Mouse (Mus musculus) forelimb bud, embryonic 11.5 days (tissue): Measurements from ENCODE around the gene Mall.

Experiments used
- DNase-seq: peaks from one replicate; pipeline ENCODE4 v3.0.0-alpha.2; 2012; ENCODE audit warnings: low read depth, low spot score

The Mall gene

DNA sequence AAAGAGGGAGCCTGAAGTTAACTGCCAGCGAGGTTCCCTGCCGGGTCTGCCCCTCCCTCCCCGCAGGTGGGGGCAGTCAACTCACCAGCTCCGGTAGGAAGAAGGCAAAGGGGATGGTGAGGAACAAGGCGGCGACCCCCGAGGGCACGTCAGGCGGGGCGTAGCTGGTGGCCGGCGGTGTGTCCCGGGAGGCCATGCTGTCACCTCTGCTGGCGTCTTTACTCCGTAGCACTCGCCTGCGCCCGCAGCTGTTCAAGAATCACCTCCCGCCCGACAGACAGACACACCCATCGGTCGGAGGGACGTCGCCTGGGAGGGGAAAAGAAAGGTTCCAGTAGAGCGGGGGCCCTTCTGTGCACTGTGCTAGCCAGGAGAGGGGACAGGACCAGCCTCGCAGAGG lies at the start of gene Mall:
Gene Mall (minus strand): TSS at position 262 of the 400 bp plus-strand sequence.
- DNase-seq, result no peak

DNA sequence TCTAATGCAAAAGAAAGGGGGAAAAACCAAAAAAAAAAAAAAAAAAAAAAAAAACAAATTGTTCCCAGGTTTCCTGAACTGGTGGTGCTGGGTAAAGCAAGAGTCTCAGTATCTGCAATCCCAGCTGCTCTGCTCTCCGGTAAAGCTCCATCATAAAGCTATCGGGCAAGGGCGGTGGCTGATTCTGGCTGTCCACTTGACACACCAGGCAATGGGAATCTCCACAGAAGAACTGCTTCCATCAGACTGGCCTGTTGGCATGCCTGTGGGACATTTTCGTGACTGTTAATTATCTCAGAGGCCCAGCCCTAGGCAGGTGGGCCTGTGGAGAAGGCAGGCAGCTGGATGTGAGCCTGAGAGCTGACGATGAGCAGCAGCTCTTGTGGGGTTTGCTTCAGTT lies 48.7 kb upstream of the Mall start:
- no peak for DNase-seq

DNA sequence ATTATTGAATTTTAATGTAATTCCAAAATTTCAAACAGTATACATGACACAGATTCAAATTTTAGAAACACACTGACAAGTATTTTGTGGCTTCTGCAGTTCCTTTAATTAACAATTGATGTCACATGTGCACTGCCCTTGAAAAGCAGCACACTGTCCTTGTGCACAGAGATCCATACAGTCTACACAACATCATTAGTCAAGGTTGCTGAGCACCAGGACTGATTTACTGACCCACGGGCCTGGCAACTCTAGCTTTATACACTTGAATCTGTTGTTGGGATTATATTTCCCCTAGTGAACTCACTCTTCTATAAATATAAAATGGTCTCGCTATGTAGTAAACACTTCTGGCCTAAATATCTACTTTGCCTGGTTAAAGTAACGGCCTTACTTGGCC lies 45.3 kb upstream of the Mall start:
- no peak for DNase-seq

DNA sequence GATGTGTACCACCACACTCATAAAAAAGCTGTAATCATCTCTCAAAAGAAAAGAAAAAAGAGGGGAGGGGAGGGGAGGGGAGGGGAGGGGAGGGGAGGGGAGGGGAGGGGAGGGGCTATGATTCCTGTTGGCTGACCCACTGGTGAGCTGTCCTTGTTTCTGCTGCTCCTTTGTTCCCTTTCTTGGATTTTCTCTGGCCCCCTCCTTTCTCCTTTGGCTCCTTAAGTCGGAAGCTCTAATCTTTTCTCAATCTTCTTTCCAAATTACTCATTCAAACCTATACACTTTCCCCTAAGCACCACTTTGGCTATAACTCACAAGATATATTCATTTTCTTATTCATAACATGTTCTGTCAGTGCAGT lies 44.8 kb upstream of the Mall start:
- DNase-seq, result no peak

DNA sequence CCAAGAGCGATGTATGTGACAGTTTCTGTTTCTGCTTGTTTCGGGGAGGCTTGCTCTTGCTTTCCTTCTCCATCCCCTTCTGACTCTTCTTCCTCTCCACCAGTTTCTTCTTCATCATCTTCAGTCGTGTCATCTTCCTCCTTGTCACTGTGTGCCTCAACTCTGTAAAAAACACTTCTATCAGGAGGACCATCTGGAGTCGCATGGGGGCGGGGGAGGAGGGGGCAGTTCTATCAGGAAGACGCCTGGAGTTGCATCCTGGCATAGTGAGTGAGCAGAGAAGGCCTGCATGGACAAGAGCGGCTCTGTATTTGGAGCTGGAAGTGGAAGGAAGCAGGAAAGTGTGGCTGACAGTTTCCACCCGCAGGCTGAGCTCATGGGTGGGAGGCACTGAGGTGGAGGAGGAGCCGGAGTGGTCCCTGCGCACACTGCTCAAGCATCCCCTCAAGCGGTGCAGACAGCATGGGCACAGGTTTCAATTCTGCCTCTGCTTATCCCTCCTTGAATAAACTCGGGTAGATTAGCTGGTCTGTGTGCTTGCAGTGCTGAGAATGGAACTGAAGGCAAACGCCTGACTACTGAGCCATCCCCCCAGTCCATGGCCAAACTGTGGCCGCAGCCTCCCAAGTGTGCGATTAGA lies 44.3 kb upstream of the Mall start:
- DNase-seq, result no peak

DNA sequence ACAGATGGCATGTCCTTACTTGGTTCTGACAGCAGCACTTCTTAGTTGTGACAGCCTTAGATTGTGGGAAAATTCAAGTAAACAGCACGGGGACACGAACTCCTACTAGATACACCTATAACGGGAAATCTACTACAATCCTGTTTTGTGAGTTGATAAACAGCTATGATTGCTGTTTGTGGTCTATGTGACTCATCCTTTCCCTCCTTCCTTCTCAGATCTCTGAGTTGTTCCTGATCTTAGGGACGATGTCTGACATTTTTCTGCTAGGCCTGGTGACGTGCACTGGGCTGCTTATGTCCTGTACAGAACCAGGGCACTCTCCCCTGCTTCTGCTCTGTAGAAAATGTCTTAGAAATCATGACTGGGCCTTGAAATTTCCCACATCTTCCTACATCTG lies 31.9 kb upstream of the Mall start:
- DNase-seq, result no peak

DNA sequence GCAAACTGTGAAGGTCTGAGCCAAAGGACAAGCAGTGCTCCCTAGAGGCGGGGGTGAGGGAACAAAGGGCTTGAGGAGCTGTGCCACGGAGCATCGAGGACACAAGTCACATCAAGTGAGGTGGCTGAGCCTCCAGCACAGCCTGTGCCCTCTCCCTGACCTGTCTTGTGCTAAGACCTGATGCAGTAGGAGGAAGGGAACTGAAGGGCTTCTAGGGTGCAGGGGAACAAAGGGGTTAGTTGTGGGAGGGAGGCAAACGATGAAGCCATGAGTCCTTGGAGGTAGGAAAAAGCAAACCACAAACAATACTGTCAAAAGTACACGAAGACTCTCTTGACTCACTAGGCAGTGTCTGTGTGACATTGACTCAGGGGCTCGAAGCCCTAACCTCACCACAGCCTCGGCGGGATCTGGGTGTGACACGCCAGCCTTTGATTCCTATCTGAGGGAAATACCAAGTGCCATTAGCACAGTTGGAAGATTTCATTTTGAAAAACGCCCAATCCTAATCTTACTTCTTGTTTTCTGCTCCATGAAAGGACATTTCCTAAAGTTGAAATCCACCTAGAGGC lies 30.8 kb upstream of the Mall start:
- no peak for DNase-seq

DNA sequence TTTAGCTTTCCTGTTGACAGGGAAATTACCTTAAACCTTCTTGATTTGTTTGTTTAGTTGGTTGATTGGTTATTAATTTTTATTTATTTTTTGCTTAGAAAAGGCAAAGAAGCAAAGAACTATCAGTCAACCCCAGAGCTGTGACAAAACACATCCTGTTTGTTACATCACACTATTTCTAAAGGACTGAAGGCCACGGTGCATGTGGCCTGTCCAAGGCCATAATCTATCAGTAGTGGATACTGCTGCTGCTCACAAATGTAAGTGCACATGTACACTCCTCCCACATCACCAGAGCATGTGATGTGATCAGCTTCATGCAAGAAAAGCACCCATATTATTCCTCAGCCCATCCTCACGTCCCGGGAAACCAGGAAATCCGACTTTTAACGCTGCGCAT lies 30.3 kb upstream of the Mall start:
- no peak for DNase-seq

DNA sequence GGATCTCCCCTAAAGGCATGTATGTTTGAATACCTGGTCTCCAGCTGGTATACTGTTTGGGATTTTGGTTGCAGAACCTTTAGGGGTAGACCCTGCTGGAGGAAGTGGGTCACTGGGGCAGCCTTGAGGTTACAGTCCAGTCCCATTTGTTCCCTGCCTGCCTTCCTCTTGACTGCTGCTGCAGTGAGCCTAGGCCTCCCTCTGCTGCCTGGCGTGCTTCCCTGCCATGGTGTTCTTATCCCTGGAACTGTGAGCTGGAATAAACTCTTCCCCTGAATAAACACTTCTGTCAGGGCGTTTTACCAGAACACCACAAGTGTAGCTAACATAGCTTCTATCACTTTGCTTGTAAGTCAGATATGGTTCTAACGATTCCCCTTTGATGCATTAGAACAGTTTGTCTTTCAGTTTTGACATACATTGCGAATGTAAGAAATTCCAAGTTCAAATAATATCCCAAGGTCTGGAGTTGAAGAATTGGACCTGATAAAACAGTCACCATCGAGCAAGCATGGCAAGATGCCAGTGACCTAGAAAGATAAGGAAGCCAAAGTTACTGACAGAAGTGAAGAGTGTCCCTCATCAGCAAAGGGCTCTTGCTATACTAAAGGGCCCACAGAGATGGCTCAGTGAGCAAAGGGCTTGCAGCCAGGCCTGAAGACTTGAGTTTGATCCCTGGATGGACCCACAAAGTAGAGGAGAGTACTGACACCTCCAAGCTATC lies 29.6 kb upstream of the Mall start:
- DNase-seq, result no peak

DNA sequence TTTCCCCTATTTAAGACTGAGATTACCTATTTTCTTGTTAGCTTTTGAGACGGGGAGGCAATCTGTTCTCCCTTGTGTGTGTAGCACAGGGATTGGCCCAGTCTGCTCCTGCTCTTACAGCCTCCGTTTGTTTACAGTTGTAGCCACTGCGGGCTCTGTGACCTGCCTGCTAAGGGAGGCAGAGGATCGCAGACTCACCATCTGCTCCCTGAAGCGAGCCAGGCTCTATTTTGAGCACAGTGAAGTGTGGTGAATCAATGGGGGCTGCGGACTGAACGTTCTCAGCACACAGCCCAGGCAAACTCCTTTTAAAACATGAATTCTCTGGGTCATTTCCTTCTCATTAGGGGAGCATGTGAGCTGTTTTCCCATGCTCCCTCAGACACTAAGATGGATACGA lies 27.4 kb upstream of the Mall start:
- no peak for DNase-seq

DNA sequence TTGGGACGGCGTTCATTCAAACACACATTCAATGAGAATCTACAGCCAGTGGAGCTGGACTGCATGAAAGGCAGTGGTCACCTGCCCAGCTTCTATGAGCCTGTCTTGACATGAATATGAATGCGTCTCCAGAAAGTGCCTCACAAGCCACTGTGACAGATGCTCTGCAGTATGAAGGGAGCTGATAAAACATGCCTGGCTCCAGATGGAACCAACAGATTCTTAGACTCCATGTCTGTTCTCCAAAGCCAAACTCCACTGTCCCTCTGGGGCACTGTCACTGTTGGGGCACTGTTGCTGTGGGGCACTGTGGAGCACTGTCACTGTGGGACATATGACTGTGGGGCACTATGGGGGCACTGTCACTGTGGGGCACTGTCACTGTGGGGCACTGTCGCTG lies 24.4 kb upstream of the Mall start:
- no peak for DNase-seq

DNA sequence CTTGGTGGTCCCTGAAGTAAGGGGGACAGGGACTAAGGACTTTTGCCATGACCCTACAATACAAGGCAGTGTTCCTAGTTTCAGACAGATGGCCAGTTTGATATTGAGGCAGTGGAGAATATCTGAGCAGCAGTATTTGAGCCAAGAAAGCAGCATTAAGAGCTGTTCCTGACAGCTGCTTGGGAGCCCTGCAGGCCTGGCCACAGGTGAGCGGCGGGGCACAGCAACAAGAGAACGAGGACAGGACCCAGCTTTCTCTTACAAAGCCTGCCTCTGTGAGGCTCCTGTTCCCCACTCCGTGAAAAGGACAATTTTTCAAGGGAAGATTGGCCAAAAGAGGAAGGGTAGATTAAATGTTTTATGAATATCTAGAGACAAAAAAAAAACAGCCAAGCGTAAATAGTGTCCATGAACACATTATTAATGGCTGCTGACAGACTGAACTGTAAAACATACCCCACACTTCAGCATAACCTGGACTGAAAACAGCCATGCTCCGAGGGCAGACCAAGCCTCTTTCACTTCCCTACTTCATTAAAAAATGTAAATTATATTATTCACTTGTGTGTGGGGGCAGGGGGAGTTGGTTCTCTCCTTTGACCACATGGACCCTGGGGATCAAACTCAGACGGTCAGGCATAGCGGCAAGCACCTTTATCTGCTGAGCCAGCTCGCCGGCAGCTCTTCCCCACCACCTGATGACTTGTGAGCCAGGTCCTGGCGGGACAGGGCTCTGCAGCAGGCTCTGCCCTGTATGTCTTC lies 22.3 kb upstream of the Mall start:
- DNase-seq, result no peak

DNA sequence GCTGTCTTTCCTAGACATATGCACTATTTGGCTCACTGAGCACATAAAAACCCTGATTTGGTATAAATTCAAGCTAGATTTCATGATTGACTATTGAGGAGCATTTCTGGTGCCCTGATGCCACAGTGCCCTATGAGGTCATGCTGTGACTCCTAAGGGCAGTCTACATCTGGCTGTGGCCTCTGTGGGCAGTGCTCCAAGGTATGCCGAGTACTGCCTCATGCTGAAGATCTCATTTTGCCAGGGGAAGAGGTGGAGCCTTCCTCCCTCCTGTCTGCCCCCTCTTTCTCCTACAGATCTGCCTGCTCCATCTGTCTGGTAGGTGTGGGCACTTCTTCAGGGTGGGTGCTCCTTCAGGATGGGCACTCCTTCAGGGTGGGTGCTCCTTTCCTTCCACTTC lies 19.6 kb upstream of the Mall start:
- DNase-seq, result no peak

DNA sequence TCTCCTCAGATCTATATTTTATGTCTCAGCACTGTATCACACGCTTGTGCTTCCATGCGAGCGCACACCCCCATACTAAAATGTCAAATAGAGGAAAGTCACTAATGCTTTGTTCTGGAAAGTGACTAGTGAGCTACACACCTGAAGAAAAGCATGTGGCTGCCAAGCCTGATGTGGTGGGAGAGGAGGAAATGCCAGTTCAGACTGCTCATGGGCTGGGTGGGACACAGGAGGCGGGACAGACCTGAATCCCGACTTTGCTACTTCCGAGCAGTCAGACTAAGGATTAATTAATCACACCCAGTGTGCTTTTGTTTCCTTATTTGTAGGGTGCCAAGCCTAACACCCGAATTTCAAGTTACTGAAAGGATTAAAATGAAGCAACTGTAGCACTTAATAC lies 18.6 kb upstream of the Mall start:
- no peak for DNase-seq

DNA sequence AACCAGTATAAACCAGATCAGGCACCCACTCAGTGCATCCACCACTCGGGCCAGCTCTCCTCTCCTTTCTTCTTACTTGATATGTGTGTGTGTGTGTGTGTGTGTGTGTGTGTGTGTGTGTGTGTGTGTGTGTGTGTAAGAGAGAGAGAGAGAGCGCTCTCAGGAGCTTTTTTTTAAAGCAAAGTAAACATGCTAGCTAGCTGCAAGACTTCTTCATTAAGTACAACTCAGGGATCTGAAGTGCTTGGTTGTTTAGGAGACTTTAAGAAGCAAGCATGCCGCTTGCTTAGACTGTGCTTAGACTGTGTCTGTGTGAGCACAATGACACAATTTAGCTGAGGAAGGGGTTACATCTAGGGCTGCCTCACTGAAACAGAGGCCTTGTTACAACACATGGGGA lies 12.9 kb upstream of the Mall start:
- DNase-seq, result no peak

DNA sequence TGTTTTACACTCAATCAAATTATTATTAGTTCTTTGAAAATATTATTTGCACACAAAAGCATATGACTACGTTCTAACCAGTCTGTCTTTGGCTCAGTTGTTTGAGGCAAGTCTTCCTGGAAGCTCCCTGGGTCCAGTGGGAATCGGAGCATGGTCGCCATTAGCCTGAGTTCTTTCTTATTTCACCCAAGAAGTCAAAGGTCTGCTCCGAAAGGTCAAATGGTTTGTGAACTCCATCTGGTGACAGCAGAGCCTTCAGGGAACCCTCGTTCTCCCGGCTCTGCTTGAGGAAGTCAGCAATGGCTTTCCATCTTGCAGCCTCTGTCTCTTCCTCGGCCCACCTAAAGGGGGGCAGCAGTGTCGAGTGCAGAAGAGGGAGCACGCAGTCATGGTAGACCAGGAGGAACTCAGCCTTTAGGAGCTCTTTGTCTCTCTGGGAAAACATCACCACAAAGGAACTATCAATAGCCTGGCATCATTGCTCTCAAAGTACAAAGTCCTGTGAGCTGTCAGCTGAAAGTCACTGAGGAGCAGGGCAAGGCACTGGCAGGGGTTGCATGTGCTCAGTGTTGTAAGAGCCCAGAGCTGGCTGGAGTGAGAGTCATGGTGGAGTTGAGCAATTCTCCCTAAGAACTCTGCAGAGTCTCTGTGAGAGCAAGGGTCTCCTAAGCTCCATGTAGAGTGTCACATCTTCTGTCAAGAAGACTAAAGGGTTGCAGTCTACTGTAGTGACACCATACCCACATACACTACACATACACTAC lies 11.2 kb upstream of the Mall start:
- DNase-seq, result no peak

DNA sequence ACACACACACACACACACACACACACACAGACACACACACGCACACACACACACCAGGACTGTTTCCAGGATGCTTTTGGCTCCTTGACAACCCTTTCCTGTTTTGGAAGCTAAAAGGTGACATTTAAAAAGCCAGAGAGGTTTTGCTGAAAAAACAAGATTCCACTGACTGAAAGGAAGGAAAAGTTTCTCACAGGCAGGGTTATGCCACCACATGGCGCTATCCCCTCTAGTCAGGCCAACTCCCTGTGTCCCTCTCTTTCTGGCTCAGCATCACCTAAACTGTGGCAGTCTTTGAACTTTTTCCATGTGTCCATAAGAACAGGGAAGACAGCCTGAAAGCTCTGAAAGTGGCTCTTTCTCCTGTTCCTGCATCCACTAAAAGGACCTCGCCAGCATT lies 8.2 kb upstream of the Mall start:
- no peak for DNase-seq

DNA sequence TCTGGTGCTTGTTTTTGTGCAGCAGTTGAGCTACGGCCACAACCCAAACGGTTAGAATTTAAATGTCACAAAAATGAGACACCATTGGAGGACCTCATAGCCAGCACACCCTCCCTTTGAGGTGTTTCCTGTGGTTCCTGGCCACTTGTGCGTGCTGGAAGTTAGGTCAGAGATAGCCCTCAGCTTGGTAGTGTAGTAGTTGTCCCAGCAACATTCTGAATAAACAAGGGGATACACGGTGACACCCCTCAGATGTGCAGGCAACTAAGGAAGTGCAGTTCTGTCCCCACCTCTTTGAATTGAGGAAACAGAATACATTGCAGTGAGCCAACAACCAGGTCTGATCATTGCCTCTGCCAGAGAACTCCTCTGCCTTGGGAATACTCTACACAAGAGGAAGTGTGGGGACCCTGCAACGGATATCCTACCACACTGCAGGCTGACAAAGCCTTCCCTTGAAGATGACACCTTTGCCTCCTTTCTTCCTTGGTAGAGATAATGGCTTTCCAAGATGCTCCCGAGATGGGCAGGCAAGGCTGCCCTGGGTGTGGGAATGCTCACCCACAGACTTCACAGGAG lies 7.0 kb upstream of the Mall start:
- DNase-seq, result no peak

DNA sequence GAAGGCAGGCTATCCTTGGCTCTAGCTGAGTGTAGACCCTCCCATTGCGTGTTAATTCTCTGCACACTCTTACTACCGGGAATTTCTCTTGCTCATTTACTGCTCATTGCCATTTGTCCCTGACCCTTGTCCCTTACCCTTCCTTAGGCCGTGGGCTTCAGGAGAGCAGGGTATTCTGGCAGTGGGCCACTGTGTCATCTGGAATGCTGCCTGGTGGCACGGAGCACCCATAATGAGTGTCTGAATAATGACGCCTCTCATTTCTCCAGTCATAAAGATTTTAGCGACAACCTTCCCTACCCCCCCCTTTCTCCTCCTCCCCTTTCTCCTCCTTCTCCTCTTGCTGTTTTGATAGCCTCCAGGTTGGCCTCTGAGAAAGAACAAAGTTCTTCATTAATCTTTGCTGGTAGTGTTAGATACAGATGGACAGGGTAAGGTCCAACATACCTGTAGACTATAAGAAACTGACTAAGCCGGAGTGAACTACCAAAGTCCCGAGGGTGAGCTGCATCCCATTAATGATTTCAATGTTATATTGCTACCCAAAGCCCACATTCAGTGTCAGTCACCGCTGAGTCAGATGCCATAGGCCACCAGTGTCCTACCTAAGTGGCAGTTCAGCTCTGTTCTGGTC lies 5.9 kb upstream of the Mall start:
- DNase-seq, result no peak

DNA sequence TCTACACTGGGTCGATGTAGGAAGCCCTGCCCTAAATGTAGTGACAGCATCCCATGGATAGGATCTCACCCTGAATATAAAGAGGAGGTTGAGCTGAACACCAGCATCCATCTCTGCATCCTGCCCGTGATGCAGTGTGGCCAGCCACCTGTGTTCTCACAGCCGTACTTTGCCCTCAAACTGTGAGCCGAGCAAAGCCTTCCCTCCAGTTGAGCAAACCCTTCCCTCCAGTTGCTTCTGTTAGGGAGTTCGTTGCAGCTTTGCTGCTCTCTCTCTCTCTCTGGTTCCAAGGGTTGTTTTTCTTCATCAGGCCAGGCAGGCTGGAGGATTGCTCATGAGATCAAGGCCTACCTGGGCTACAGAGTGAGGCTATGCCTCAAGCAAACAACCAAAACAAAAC lies 5.2 kb upstream of the Mall start:
- DNase-seq, result no peak
